Mouse (Mus musculus) stomach, embryonic 15.5 days (tissue): ENCODE data around the gene Sptan1. TPM values are rescaled to one million over a fixed set of nuclear protein-coding genes. Genes with fewer than 3 reads are reported as not detected.
A peak's percentile ranks its signal among the peaks of the same experiment; 100 is the strongest.

Experiments
- ATAC-seq: fragments of 200-750 bp; cut with Nextera tagmentation; 2 replicates; pipeline ENCODE4 v1.8.0; 2017; ENCODE audit warnings: low read depth, moderate number of reproducible peaks, moderate TSS enrichment; ENCODE audit not compliant: insufficient read depth, low FRiP score
- H3K27ac ChIP-seq: fragments of 300-500 bp; sonication (generic); 2 replicates; pipeline ENCODE4 v1.5.1; 2015; ENCODE audit warnings: mild to moderate bottlenecking, inconsistent platforms
- H3K27me3 ChIP-seq: fragments of 300-500 bp; sonication (generic); replicated peaks from 2 replicates; pipeline ENCODE4 v1.6.1; 2015; ENCODE audit warnings: inconsistent platforms
- H3K36me3 ChIP-seq: fragments of 300-500 bp; sonication (generic); 2 replicates; pipeline ENCODE4 v1.6.1; 2015; ENCODE audit warnings: inconsistent platforms
- H3K4me1 ChIP-seq: fragments of 300-500 bp; sonication (generic); 2 replicates; pipeline ENCODE4 v1.6.1; 2015; ENCODE audit warnings: inconsistent platforms
- H3K4me2 ChIP-seq: fragments of 300-500 bp; sonication (generic); 2 replicates; pipeline ENCODE4 v1.6.1; 2015; ENCODE audit warnings: mild to moderate bottlenecking, inconsistent platforms
- H3K4me3 ChIP-seq: fragments of 300-500 bp; sonication (generic); replicated peaks from 2 replicates; pipeline ENCODE4 v1.5.1; 2015; ENCODE audit warnings: inconsistent platforms
- H3K9ac ChIP-seq: fragments of 300-500 bp; sonication (generic); 2 replicates; pipeline ENCODE4 v1.6.1; 2015; ENCODE audit warnings: inconsistent platforms
- H3K9me3 ChIP-seq: fragments of 300-500 bp; sonication (generic); 2 replicates; pipeline ENCODE4 v1.6.1; 2016; ENCODE audit warnings: inconsistent platforms
- WGBS: fragments of 180-500 bp; shearing (Covaris S2); methylation state at CpG from one replicate; pipeline ENCODE4 v1.1.7; 2015; 5-methylcytosine and 5-hydroxymethylcytosine counted together
- polyA plus RNA-seq: library from polyadenylated mRNA; unstranded; fragments of >200 nt; fragmentation: Nextera tagmentation; extraction: Ambion mirVana; gene quantifications from 2 replicates; pipeline ENCODE4 v1.2.1, GENCODE M21; 2015

Sptan1 gene
- polyA plus RNA-seq, result 74.3 and 78.5 TPM in 2 replicates

GRCm38 (mm10) chr2:29965250-29965843 is at the start of gene Sptan1:
Sptan1 (plus strand) TSS chr2:29965560.
- WGBS, result under 1% methylated on average over 75 of the region's 82 CpGs
- Histone ChIP-seq H3K36me3 (no peaks in the 10 kb centered on the region), H3K9me3 (no peaks in the 10 kb centered on the region), H3K4me1 (peaks cover 30% of the 10 kb centered on the region), H3K9ac (peak within 1 kb of the TSS; percentile 94), H3K4me2 (peak within 1 kb of the TSS; percentile 58), H3K27ac (peak within 1 kb of the TSS; percentile 92), H3K27me3 (no peaks in the 10 kb centered on the region), H3K4me3 (peak within 1 kb of the TSS; percentile 97)
- ATAC-seq, result peak; percentile 99

GRCm38 (mm10) chr2:29917621-29918020 is 47.7 kb upstream of the Sptan1 start:
- Histone ChIP-seq H3K27me3 (no peaks in the 10 kb centered on the region), H3K9ac (no peak overlapping the region), H3K9me3 (no peaks in the 10 kb centered on the region), H3K36me3 (peaks cover 60% of the 10 kb centered on the region), H3K4me3 (no peak overlapping the region), H3K4me1 (no peaks in the 10 kb centered on the region), H3K27ac (no peak overlapping the region), H3K4me2 (no peak overlapping the region)
- ATAC-seq, result peak; percentile 84; the same call in 1 of the 2 replicates
- WGBS, result 88% methylated on average over 11 of the region's 11 CpGs

GRCm38 (mm10) chr2:29922011-29922410 is 43.3 kb upstream of the Sptan1 start:
- Histone ChIP-seq H3K9ac (no peak overlapping the region), H3K27ac (0 out of 2 replicates have a peak overlapping the region, but pooled peaks have one; percentile 16), H3K4me1 (no peaks in the 10 kb centered on the region), H3K4me3 (no peak overlapping the region), H3K9me3 (no peaks in the 10 kb centered on the region), H3K27me3 (no peaks in the 10 kb centered on the region), H3K36me3 (peaks cover 66% of the 10 kb centered on the region), H3K4me2 (no peak overlapping the region)
- 41% methylated on average over 11 of the region's 11 CpGs for WGBS
- no peak for ATAC-seq

- peaks cover 63% of the 10 kb centered on the region for H3K36me3 ChIP-seq
- no peak overlapping the region for H3K27ac ChIP-seq
- H3K4me1 ChIP-seq, result no peaks in the 10 kb centered on the region
- H3K9me3 ChIP-seq, result no peaks in the 10 kb centered on the region
- WGBS, result 87% methylated on average over 5 of the region's 5 CpGs
- no peak overlapping the region for H3K9ac ChIP-seq
- H3K27me3 ChIP-seq, result no peaks in the 10 kb centered on the region
- H3K4me2 ChIP-seq, result no peak overlapping the region
- no peak overlapping the region for H3K4me3 ChIP-seq
- no peak for ATAC-seq
Observed at GRCm38 (mm10) chr2:29926542-29926941, 38.8 kb upstream of the Sptan1 start.

GRCm38 (mm10) chr2:29930506-29930905 is 34.9 kb upstream of the Sptan1 start:
- H3K9me3 ChIP-seq, result no peaks in the 10 kb centered on the region
- H3K4me1 ChIP-seq, result no peaks in the 10 kb centered on the region
- no peaks in the 10 kb centered on the region for H3K27me3 ChIP-seq
- H3K36me3 ChIP-seq, result peaks cover 33% of the 10 kb centered on the region
- WGBS, result 83% methylated on average over 10 of the region's 10 CpGs
- H3K27ac ChIP-seq, result no peak overlapping the region
- no peak overlapping the region for H3K4me2 ChIP-seq
- no peak overlapping the region for H3K4me3 ChIP-seq
- ATAC-seq, result no peak
- no peak overlapping the region for H3K9ac ChIP-seq

GRCm38 (mm10) chr2:29931194-29931593 is 34.2 kb upstream of the Sptan1 start:
- Histone ChIP-seq H3K4me2 (no peak overlapping the region), H3K4me1 (peaks cover 3% of the 10 kb centered on the region; the same call in 1 of the 2 replicates), H3K27ac (no peak overlapping the region), H3K36me3 (peaks cover 26% of the 10 kb centered on the region), H3K9ac (no peak overlapping the region), H3K9me3 (no peaks in the 10 kb centered on the region), H3K27me3 (no peaks in the 10 kb centered on the region), H3K4me3 (no peak overlapping the region)
- ATAC-seq, result no peak
- WGBS, result 89% methylated on average over 6 of the region's 6 CpGs

- WGBS, result 2% methylated on average over 44 of the region's 44 CpGs
Observed at GRCm38 (mm10) chr2:29934906-29935599, 30.3 kb upstream of the Sptan1 start, which contains the start of gene Gle1. Gle1 (plus strand) TSS chr2:29935426.

GRCm38 (mm10) chr2:29940073-29940472 is 25.3 kb upstream of the Sptan1 start:
- Histone ChIP-seq H3K9me3 (no peaks in the 10 kb centered on the region), H3K9ac (no peak overlapping the region), H3K4me3 (no peak overlapping the region), H3K4me2 (no peak overlapping the region), H3K27me3 (no peaks in the 10 kb centered on the region), H3K36me3 (peaks cover 45% of the 10 kb centered on the region), H3K27ac (no peak overlapping the region), H3K4me1 (peaks cover 3% of the 10 kb centered on the region; the same call in 1 of the 2 replicates)
- no peak for ATAC-seq
- 91% methylated on average over 9 of the region's 9 CpGs for WGBS

More at GRCm38 (mm10) chr2:29934906-29935599, 30.3 kb upstream of the Sptan1 start, which contains the start of gene Gle1:
- Histone ChIP-seq H3K36me3 (peaks cover 28% of the 10 kb centered on the region), H3K27me3 (no peaks in the 10 kb centered on the region), H3K27ac (peak within 1 kb of the TSS; percentile 88), H3K9ac (peak within 1 kb of the TSS; percentile 56), H3K4me2 (peak within 1 kb of the TSS; percentile 73), H3K4me1 (peaks cover 3% of the 10 kb centered on the region; the same call in 1 of the 2 replicates), H3K4me3 (peak within 1 kb of the TSS; percentile 99), H3K9me3 (no peaks in the 10 kb centered on the region)
- ATAC-seq, result peak; percentile 96

GRCm38 (mm10) chr2:29940826-29941225 is 24.5 kb upstream of the Sptan1 start:
- no peak overlapping the region for H3K9ac ChIP-seq
- ATAC-seq, result no peak
- 94% methylated on average over 7 of the region's 7 CpGs for WGBS
- H3K4me1 ChIP-seq, result peaks cover 3% of the 10 kb centered on the region; the same call in 1 of the 2 replicates
- no peak overlapping the region for H3K4me3 ChIP-seq
- no peaks in the 10 kb centered on the region for H3K9me3 ChIP-seq
- H3K27me3 ChIP-seq, result no peaks in the 10 kb centered on the region
- no peak overlapping the region for H3K27ac ChIP-seq
- no peak overlapping the region for H3K4me2 ChIP-seq
- H3K36me3 ChIP-seq, result peaks cover 45% of the 10 kb centered on the region

GRCm38 (mm10) chr2:29944723-29945122 is 20.6 kb upstream of the Sptan1 start:
- Histone ChIP-seq H3K27ac (peak overlapping the region; percentile 46; the same call in 1 of the 2 replicates), H3K4me1 (no peaks in the 10 kb centered on the region), H3K9ac (no peak overlapping the region), H3K4me2 (no peak overlapping the region), H3K27me3 (no peaks in the 10 kb centered on the region), H3K9me3 (no peaks in the 10 kb centered on the region), H3K36me3 (peaks cover 55% of the 10 kb centered on the region), H3K4me3 (no peak overlapping the region)
- 30% methylated on average over 1 of the region's 1 CpGs for WGBS
- ATAC-seq, result no peak

- no peaks in the 10 kb centered on the region for H3K27me3 ChIP-seq
- H3K4me2 ChIP-seq, result no peak overlapping the region
- H3K4me3 ChIP-seq, result no peak overlapping the region
- no peaks in the 10 kb centered on the region for H3K4me1 ChIP-seq
- H3K9ac ChIP-seq, result no peak overlapping the region
- no peak overlapping the region for H3K27ac ChIP-seq
- peaks cover 53% of the 10 kb centered on the region for H3K36me3 ChIP-seq
- no peak for ATAC-seq
- H3K9me3 ChIP-seq, result no peaks in the 10 kb centered on the region
- 95% methylated on average over 5 of the region's 5 CpGs for WGBS
Observed at GRCm38 (mm10) chr2:29948896-29949295, 16.5 kb upstream of the Sptan1 start.

- WGBS, result 95% methylated on average over 7 of the region's 7 CpGs
- 0 out of 2 replicates have a peak, but pooled peaks cover 7% of the 10 kb centered on the region for H3K36me3 ChIP-seq
- no peaks in the 10 kb centered on the region for H3K27me3 ChIP-seq
- no peak overlapping the region for H3K9ac ChIP-seq
- peaks cover 11% of the 10 kb centered on the region; the same call in 1 of the 2 replicates for H3K4me1 ChIP-seq
- H3K27ac ChIP-seq, result no peak overlapping the region
- H3K4me3 ChIP-seq, result no peak overlapping the region
- H3K9me3 ChIP-seq, result no peaks in the 10 kb centered on the region
- ATAC-seq, result no peak
- H3K4me2 ChIP-seq, result no peak overlapping the region
Observed at GRCm38 (mm10) chr2:29961246-29961645, 4.1 kb upstream of the Sptan1 start.
